Mouse (Mus musculus): ENCODE data around the gene Mgst3.

GRCm38 (mm10) chr1:167387310-167387709 is 6.3 kb downstream of the Mgst3 start:
- TF ChIP-seq POLR2A (IDR thresholded peaks at IDR 0.05; ENCODE audit: low read depth, low read length) (no peak), CTCF (conservative IDR thresholded peaks at IDR 0.05; ENCODE audit: insufficient read depth, insufficient read length, low read depth, low read length) (no peak)

Data from kidney, adult 2 months (tissue).